Mouse (Mus musculus) midbrain, embryonic 16.5 days (tissue): Measurements from ENCODE around the gene Sacs. TPM values are rescaled to one million over a fixed set of nuclear protein-coding genes. Genes with fewer than 3 reads are reported as not detected.
"Not testable (repeated sequence)": the region's sequence is repeated elsewhere in the genome, so short reads cannot be mapped to it uniquely, and the experiment has no call there.

Source experiments
- ATAC-seq: fragments of 200-750 bp; cut with Nextera tagmentation; 2 replicates; pipeline ENCODE4 v1.8.0; 2017; ENCODE audit warnings: moderate TSS enrichment
- H3K27ac ChIP-seq: fragments of 300-500 bp; sonication (generic); 2 replicates; pipeline ENCODE4 v1.5.1; 2014; ENCODE audit warnings: mild to moderate bottlenecking, low read length, mixed read lengths
- H3K27me3 ChIP-seq: fragments of 300-500 bp; sonication (generic); 2 replicates; pipeline ENCODE4 v1.6.1; 2014; ENCODE audit warnings: low read depth, low read length, mixed read lengths; ENCODE audit not compliant: control insufficient read depth, insufficient read depth
- H3K36me3 ChIP-seq: fragments of 300-500 bp; sonication (generic); 2 replicates; pipeline ENCODE4 v1.6.1; 2014; ENCODE audit warnings: mild to moderate bottlenecking, low read length, moderate library complexity, mixed read lengths; ENCODE audit not compliant: control insufficient read depth, insufficient read depth
- H3K4me1 ChIP-seq: fragments of 300-500 bp; sonication (generic); 2 replicates; pipeline ENCODE4 v1.6.1; 2014; ENCODE audit warnings: mild to moderate bottlenecking, low read length, mixed read lengths; ENCODE audit not compliant: control insufficient read depth, insufficient read depth
- H3K4me2 ChIP-seq: fragments of 300-500 bp; sonication (generic); 2 replicates; pipeline ENCODE4 v1.6.1; 2014; ENCODE audit warnings: mild to moderate bottlenecking, low read length, mixed read lengths
- H3K4me3 ChIP-seq: fragments of 300-500 bp; sonication (generic); 2 replicates; pipeline ENCODE4 v1.5.1; 2014; ENCODE audit warnings: low read depth, mild to moderate bottlenecking, low read length, moderate library complexity, mixed read lengths
- H3K9ac ChIP-seq: fragments of 300-500 bp; sonication (generic); 2 replicates; pipeline ENCODE4 v1.6.1; 2014; ENCODE audit warnings: low read depth, low read length, mixed read lengths
- H3K9me3 ChIP-seq: fragments of 300-500 bp; sonication (generic); replicated peaks from 2 replicates; pipeline ENCODE4 v1.6.1; 2014; ENCODE audit warnings: mild to moderate bottlenecking, low read length, mixed read lengths; ENCODE audit not compliant: control insufficient read depth, poor library complexity, severe bottlenecking
- WGBS: fragments of 180-500 bp; shearing (Covaris S2); extraction: QIAGEN DNeasy Blood & Tissue Kit; methylation state at CpG from one replicate; pipeline ENCODE4 v1.1.7; 2014; 5-methylcytosine and 5-hydroxymethylcytosine counted together
- polyA plus RNA-seq: library from polyadenylated mRNA; unstranded; fragments of >200 nt; fragmentation: Nextera tagmentation; extraction: Ambion mirVana; gene quantifications from 2 replicates; pipeline ENCODE4 v1.2.1, GENCODE M21; 2015

Sacs gene
- polyA plus RNA-seq, 1 experiment from 2014 or later: 7.0 TPM

DNA sequence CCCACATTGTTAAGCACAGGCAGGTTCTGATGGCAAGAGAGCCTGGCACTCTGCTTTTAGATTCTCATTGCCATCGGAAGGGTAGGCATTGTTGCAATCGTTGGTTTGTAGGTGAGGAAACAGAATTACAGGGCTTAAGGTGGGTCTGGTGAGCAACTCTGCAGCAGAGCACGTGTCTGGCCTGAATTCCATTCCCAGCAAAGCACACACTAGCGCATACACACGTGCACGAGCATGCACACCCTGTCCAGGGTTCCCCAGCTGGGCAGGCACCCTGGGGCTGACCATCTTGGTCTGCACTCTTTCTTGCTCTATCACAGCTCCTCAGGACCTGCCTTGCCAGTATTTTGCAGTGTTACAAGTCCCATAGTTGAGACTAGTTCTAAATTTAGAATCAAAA lies 13.1 kb upstream of the Sacs start:
- no peaks in the 10 kb centered on the region for H3K36me3 ChIP-seq
- no peaks in the 10 kb centered on the region for H3K27me3 ChIP-seq
- H3K9ac ChIP-seq: no peak overlapping the region
- H3K27ac ChIP-seq: no peak overlapping the region
- no peaks in the 10 kb centered on the region for H3K9me3 ChIP-seq
- H3K4me1 ChIP-seq: no peaks in the 10 kb centered on the region
- 82% methylated on average over 6 of the region's 6 CpGs for WGBS
- H3K4me2 ChIP-seq: no peak overlapping the region
- ATAC-seq: no peak
- H3K4me3 ChIP-seq: no peak overlapping the region

GRCm38 (mm10) chr14:61127365-61127764 lies 10.9 kb upstream of the Sacs start:
- not testable (repeated sequence) for H3K4me2 ChIP-seq, H3K4me1 ChIP-seq, H3K9me3 ChIP-seq, H3K9ac ChIP-seq, H3K27me3 ChIP-seq, ATAC-seq, H3K27ac ChIP-seq, H3K4me3 ChIP-seq, H3K36me3 ChIP-seq
- 85% methylated on average over 6 of the region's 6 CpGs for WGBS

DNA sequence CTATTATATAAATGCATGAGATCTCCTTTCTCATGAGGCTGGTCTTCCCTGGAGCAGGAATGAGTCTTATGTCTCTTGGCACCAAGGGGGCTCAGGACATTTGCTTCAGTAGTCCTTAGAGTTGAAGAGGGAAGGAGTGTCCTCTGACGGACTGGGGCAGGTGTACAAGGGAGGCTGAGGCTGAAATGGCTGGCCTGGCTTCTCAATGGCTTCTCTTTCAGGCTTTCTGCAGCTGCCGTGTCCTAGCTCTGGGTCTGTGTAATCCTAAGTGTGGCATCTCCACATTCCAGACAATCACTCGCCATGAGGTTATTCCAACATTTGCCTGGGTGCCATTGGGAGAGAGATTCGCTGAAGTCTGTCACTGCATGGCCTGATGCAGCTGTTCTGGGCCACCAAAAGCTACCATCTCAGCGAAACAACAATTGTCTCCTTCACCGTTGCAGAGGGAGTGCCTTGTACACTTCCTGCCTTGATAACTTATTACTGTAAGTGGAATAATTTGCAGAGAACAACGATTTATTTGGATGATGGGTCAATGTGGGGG lies 9.2 kb upstream of the Sacs start:
- H3K4me3 ChIP-seq: no peak overlapping the region
- H3K27ac ChIP-seq: no peak overlapping the region
- no peaks in the 10 kb centered on the region for H3K27me3 ChIP-seq
- H3K9ac ChIP-seq: no peak overlapping the region
- H3K36me3 ChIP-seq: no peaks in the 10 kb centered on the region
- WGBS: 81% methylated on average over 7 of the region's 7 CpGs
- no peak overlapping the region for H3K4me2 ChIP-seq
- H3K4me1 ChIP-seq: no peaks in the 10 kb centered on the region
- ATAC-seq: no peak
- no peaks in the 10 kb centered on the region for H3K9me3 ChIP-seq

DNA sequence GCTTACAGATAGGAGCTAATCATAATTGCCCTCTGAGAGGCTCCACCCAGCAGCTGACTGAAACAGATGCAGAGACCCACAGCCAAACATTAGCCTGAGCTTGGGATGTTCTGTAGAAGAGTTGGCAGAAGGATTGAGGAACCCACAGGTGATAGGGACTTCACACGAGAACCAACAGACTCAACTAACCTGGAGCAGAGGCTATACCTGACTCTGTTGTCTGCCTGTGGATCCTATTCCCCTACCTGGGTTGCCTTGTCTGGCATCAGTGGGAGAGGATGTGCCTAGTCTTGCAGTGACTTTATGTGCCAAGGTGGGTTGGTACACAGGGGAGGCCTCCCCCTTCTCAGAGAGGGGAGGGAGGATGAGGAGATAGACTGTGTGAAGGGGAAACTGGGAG lies 5.7 kb upstream of the Sacs start:
- no peak overlapping the region for H3K4me3 ChIP-seq
- no peak overlapping the region for H3K9ac ChIP-seq
- H3K27me3 ChIP-seq: no peaks in the 10 kb centered on the region
- H3K4me1 ChIP-seq: no peaks in the 10 kb centered on the region
- H3K4me2 ChIP-seq: no peak overlapping the region
- H3K27ac ChIP-seq: no peak overlapping the region
- ATAC-seq: no peak
- H3K9me3 ChIP-seq: no peaks in the 10 kb centered on the region
- no peaks in the 10 kb centered on the region for H3K36me3 ChIP-seq
- WGBS: 89% methylated on average over 1 of the region's 1 CpGs

GRCm38 (mm10) chr14:61134381-61135030 lies 3.8 kb upstream of the Sacs start:
- Histone ChIP-seq H3K36me3 (no peaks in the 10 kb centered on the region), H3K27ac (no peak overlapping the region), H3K4me3 (no peak overlapping the region), H3K27me3 (no peaks in the 10 kb centered on the region), H3K4me1 (peaks cover 6% of the 10 kb centered on the region), H3K9me3 (no peaks in the 10 kb centered on the region), H3K9ac (no peak overlapping the region), H3K4me2 (no peak overlapping the region)
- no peak for ATAC-seq
- WGBS: 27% methylated on average over 5 of the region's 5 CpGs

DNA sequence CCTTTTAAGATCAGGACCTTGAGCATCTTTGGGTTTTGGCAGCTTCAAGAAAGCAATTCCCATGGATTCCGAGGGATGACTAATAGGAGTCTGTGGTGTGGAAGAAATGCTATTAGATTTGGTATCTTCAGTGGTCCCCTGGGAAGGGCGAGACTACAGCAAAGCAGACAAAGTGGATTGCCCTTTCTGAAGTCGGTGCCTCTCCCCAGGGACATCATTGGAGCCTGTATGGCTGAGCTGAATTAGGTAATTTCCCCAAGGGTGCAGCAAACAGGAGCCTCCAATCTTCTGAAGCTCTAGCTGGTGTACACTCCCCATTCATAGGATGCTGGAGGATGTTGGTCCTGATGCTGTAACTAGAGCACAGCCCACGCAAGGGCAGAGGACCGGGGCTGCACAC lies 847 bp upstream of the Sacs start:
- no peak for ATAC-seq
- H3K27me3 ChIP-seq: no peaks in the 10 kb centered on the region
- H3K27ac ChIP-seq: no peak overlapping the region
- peaks cover 9% of the 10 kb centered on the region for H3K4me1 ChIP-seq
- H3K36me3 ChIP-seq: no peaks in the 10 kb centered on the region
- no peak overlapping the region for H3K9ac ChIP-seq
- 70% methylated on average over 5 of the region's 5 CpGs for WGBS
- no peak overlapping the region for H3K4me3 ChIP-seq
- no peak overlapping the region; the same call in 1 of the 2 replicates for H3K4me2 ChIP-seq
- no peaks in the 10 kb centered on the region for H3K9me3 ChIP-seq

- Histone ChIP-seq H3K9me3 (no peaks in the 10 kb centered on the region), H3K4me2 (peak overlapping the region; percentile 60), H3K27ac (peak overlapping the region; percentile 82), H3K36me3 (no peaks in the 10 kb centered on the region), H3K4me1 (peaks cover 13% of the 10 kb centered on the region), H3K4me3 (peak overlapping the region; percentile 68), H3K9ac (peak overlapping the region; percentile 86), H3K27me3 (no peaks in the 10 kb centered on the region)
- WGBS: 15% methylated on average over 8 of the region's 8 CpGs
- ATAC-seq: peak; percentile 74; the same call in 1 of the 2 replicates
These were observed 440 bp downstream of the Sacs start for GRCm38 (mm10) chr14:61138727-61139067.

DNA sequence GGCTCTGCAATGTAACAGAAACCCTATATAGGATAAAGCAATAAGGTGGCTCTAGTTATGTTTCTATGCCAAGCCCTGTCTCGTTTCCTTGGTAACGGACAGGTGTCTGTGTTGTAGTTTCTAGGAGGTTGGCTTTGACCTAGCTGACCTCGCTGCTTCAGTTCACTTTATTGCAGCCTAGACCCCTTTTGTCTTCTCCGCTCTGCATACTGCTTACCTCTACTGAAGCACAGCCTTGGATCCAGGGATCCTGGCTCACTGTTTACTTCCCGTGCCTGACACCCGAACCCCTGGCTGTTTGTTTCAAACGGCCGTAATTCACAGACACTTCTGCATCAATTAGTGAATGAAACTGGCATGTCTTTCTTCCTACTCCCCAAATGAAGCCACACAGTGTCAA lies 5.1 kb downstream of the Sacs start:
- no peaks in the 10 kb centered on the region for H3K9me3 ChIP-seq
- ATAC-seq: no peak
- H3K27me3 ChIP-seq: no peaks in the 10 kb centered on the region
- WGBS: 64% methylated on average over 8 of the region's 8 CpGs
- no peak overlapping the region for H3K4me3 ChIP-seq
- no peak overlapping the region for H3K27ac ChIP-seq
- H3K9ac ChIP-seq: no peak overlapping the region
- H3K36me3 ChIP-seq: no peaks in the 10 kb centered on the region
- peaks cover 14% of the 10 kb centered on the region for H3K4me1 ChIP-seq
- no peak overlapping the region; the same call in 1 of the 2 replicates for H3K4me2 ChIP-seq

- H3K27me3 ChIP-seq: no peaks in the 10 kb centered on the region
- ATAC-seq: no peak; the same call in 1 of the 2 replicates
- H3K9me3 ChIP-seq: no peaks in the 10 kb centered on the region
- no peak overlapping the region for H3K4me3 ChIP-seq
- WGBS: 37% methylated on average over 11 of the region's 11 CpGs
- no peak overlapping the region; the same call in 1 of the 2 replicates for H3K4me2 ChIP-seq
- H3K4me1 ChIP-seq: peaks cover 14% of the 10 kb centered on the region
- no peaks in the 10 kb centered on the region for H3K36me3 ChIP-seq
- H3K9ac ChIP-seq: no peak overlapping the region
- no peak overlapping the region for H3K27ac ChIP-seq
These were observed 5.6 kb downstream of the Sacs start for GRCm38 (mm10) chr14:61143869-61144268.
